In genomic region chr7:44429534-44430488, GRCm38 (mm10) we compare ENCODE assay signal across 9 mouse cellular contexts. TPM values are rescaled to one million over a fixed set of nuclear protein-coding genes. Genes with fewer than 3 reads are reported as not detected.
DNase-seq lines count a peak whose midpoint lies in the region; ATAC-seq lines count a peak whose summit lies in the region.
"Had no signal": no experiment of that assay in that cellular context is flagged by ENCODE, and none has a peak within 500 bp of the region (broad histone marks: within the 10 kb centered on the region; RNA-seq: fewer than 3 reads in every experiment).

No protein-coding gene starts in this region.

- H3K9ac ChIP-seq in heart, embryonic 16.5 days (ENCODE audit: low read length), result no peak overlapping the region
- peak overlapping the region; percentile 92 for H3K9ac ChIP-seq in forebrain, embryonic 16.5 days (replicated peaks; ENCODE audit: low read depth, low read length)
- peak overlapping the region; percentile 78 for H3K9ac ChIP-seq in limb, embryonic 13.5 days
- H3K9ac ChIP-seq in stomach, embryonic 16.5 days (ENCODE audit: low read length), result no peak overlapping the region; the same call in 1 of the 2 replicates

- H3K4me2 ChIP-seq in heart, embryonic 16.5 days (ENCODE audit: low read depth, low read length), result peak overlapping the region; percentile 71; the same call in 1 of the 2 replicates
- H3K4me2 ChIP-seq in forebrain, embryonic 16.5 days (ENCODE audit: low read length), result peak overlapping the region; percentile 95
- H3K4me2 ChIP-seq in limb, embryonic 13.5 days (replicated peaks), result peak overlapping the region; percentile 81
- peak overlapping the region; percentile 68 for H3K4me2 ChIP-seq in stomach, embryonic 16.5 days (ENCODE audit: low read depth, low read length)

- peak overlapping the region; percentile 55 for H3K4me3 ChIP-seq in heart, embryonic 16.5 days (ENCODE audit: low read length)
- peak overlapping the region; percentile 85 for H3K4me3 ChIP-seq in forebrain, embryonic 16.5 days (replicated peaks; ENCODE audit: low read length)
- H3K4me3 ChIP-seq in limb, embryonic 13.5 days, result peak overlapping the region; percentile 64
- H3K4me3 ChIP-seq in stomach, embryonic 16.5 days (replicated peaks; ENCODE audit: low read length), result peak overlapping the region; percentile 52

- peaks cover 7% of the 10 kb centered on the region; the same call in 1 of the 2 replicates for H3K4me1 ChIP-seq in heart, embryonic 16.5 days (ENCODE audit: control insufficient read depth, insufficient read depth, low read length)
- peaks cover 50% of the 10 kb centered on the region for H3K4me1 ChIP-seq in forebrain, embryonic 16.5 days (replicated peaks; ENCODE audit: control insufficient read depth, insufficient read depth, low read length)
- peaks cover 25% of the 10 kb centered on the region for H3K4me1 ChIP-seq in limb, embryonic 13.5 days
- no peaks in the 10 kb centered on the region; the same call in 1 of the 2 replicates for H3K4me1 ChIP-seq in stomach, embryonic 16.5 days (ENCODE audit: control insufficient read depth, insufficient read depth, low read length)

- DNase-seq in heart, adult 18-20 months, result no peak
- DNase-seq in cerebellum, adult 11 months, result peak; percentile 47
- no peak for DNase-seq in spleen, adult 18-20 months
- no peak for DNase-seq in natural killer cell, adult 2 months (ENCODE audit: low spot score in 2 of 2)

- peaks cover 59% of the 10 kb centered on the region for H3K27me3 ChIP-seq in heart, embryonic 16.5 days (ENCODE audit: control insufficient read depth, insufficient read depth, low read length)
- H3K27me3 ChIP-seq in forebrain, embryonic 16.5 days (replicated peaks; ENCODE audit: control insufficient read depth, insufficient read depth, low read length), result no peaks in the 10 kb centered on the region
- H3K27me3 ChIP-seq in limb, embryonic 13.5 days, result peaks cover 85% of the 10 kb centered on the region
- peaks cover 38% of the 10 kb centered on the region for H3K27me3 ChIP-seq in stomach, embryonic 16.5 days (ENCODE audit: control insufficient read depth, insufficient read depth, low read length)

- H3K9me3 ChIP-seq in heart, embryonic 16.5 days (replicated peaks; ENCODE audit: control insufficient read depth, low read length), result no peaks in the 10 kb centered on the region
- H3K9me3 ChIP-seq in forebrain, embryonic 16.5 days (ENCODE audit: control insufficient read depth, low read length), result no peaks in the 10 kb centered on the region
- H3K9me3 ChIP-seq in limb, embryonic 13.5 days, result no peaks in the 10 kb centered on the region
- no peaks in the 10 kb centered on the region for H3K9me3 ChIP-seq in stomach, embryonic 16.5 days (replicated peaks; ENCODE audit: control insufficient read depth, low read length)

- no peak for ATAC-seq in heart, embryonic 16.5 days (replicated peaks; ENCODE audit: extremely low read depth, insufficient read depth, low FRiP score)
- ATAC-seq in forebrain, embryonic 16.5 days, result peak; percentile 26
- no peak for ATAC-seq in limb, embryonic 13.5 days (ENCODE audit: low FRiP score, low read depth)
- no peak for ATAC-seq in stomach, embryonic 16.5 days (ENCODE audit: insufficient read depth, low FRiP score)

- WGBS in heart, embryonic 16.5 days, result 4% methylated on average over 30 of the region's 32 CpGs
- under 1% methylated on average over 31 of the region's 32 CpGs for WGBS in forebrain, embryonic 16.5 days
- WGBS in limb, embryonic 13.5 days, result 3% methylated on average over 32 of the region's 32 CpGs
- 2% methylated on average over 31 of the region's 32 CpGs for WGBS in stomach, embryonic 16.5 days

- no peak overlapping the region for H3K27ac ChIP-seq in heart, embryonic 16.5 days (ENCODE audit: low read length)
- peak overlapping the region; percentile 99 for H3K27ac ChIP-seq in forebrain, embryonic 16.5 days (ENCODE audit: low read length)
- no peak overlapping the region for H3K27ac ChIP-seq in limb, embryonic 13.5 days
- H3K27ac ChIP-seq in stomach, embryonic 16.5 days (ENCODE audit: low read length), result no peak overlapping the region

- H3K36me3 ChIP-seq in heart, embryonic 16.5 days (ENCODE audit: control insufficient read depth, insufficient read depth), result no peaks in the 10 kb centered on the region
- no peaks in the 10 kb centered on the region for H3K36me3 ChIP-seq in forebrain, embryonic 16.5 days (ENCODE audit: control insufficient read depth, insufficient read depth)
- H3K36me3 ChIP-seq in limb, embryonic 13.5 days, result no peaks in the 10 kb centered on the region
- no peaks in the 10 kb centered on the region for H3K36me3 ChIP-seq in stomach, embryonic 16.5 days (ENCODE audit: control insufficient read depth, insufficient read depth, low read length)

RNA-seq across cellular contexts. Expression of gene Lrrc4b, which starts 1.0 kb away (rescaled TPM):
- polyA plus RNA-seq in heart, embryonic 16.5 days (2015; fragmentation: Nextera tagmentation; extraction: Ambion mirVana), result 1.2 and 1.3 TPM in 2 replicates
- 10 to 100 TPM; 31.2 to 66.0 TPM for total RNA-seq in heart, adult 18-20 months (2021)
- polyA plus RNA-seq in forebrain, embryonic 16.5 days (2015; fragmentation: Nextera tagmentation; extraction: Ambion mirVana), result 10.6 and 12.6 TPM in 2 replicates
- polyA plus RNA-seq in limb, embryonic 13.5 days (2015; fragmentation: Nextera tagmentation; extraction: Ambion mirVana), result 1.00 and 1.2 TPM in 2 replicates
- 0.31 and 0.52 TPM in 2 replicates for polyA plus RNA-seq in stomach, embryonic 16.5 days (2015; fragmentation: Nextera tagmentation; extraction: Ambion mirVana)

RNA-seq across cellular contexts. Expression of gene Aspdh, which starts 35.4 kb away (rescaled TPM):
- 0.62 and 1.2 TPM in 2 replicates for polyA plus RNA-seq in heart, embryonic 16.5 days (2015; fragmentation: Nextera tagmentation; extraction: Ambion mirVana)
- 1 to 10 TPM in 1 of 2 experiments, under 1 TPM in 1; 0.41 to 1.4 TPM for total RNA-seq in heart, adult 18-20 months (2021)
- 2.6 and 3.7 TPM in 2 replicates for polyA plus RNA-seq in forebrain, embryonic 16.5 days (2015; fragmentation: Nextera tagmentation; extraction: Ambion mirVana)
- polyA plus RNA-seq in limb, embryonic 13.5 days (2015; fragmentation: Nextera tagmentation; extraction: Ambion mirVana), result 0.36 TPM in 1 of 2 replicates, not detected in the other
- 0.72 and 0.87 TPM in 2 replicates for polyA plus RNA-seq in stomach, embryonic 16.5 days (2015; fragmentation: Nextera tagmentation; extraction: Ambion mirVana)
- total RNA-seq: CH12.LX had no signal

RNA-seq across cellular contexts. Expression of gene Josd2, which starts 38.0 kb away (rescaled TPM):
- 157 and 169 TPM in 2 replicates for polyA plus RNA-seq in heart, embryonic 16.5 days (2015; fragmentation: Nextera tagmentation; extraction: Ambion mirVana)
- 100 to 1,000 TPM in 1 of 2 experiments, 10 to 100 TPM in 1; 98.6 to 108 TPM for total RNA-seq in heart, adult 18-20 months (2021)
- polyA plus RNA-seq in forebrain, embryonic 16.5 days (2015; fragmentation: Nextera tagmentation; extraction: Ambion mirVana), result 51.4 and 61.8 TPM in 2 replicates
- 87.7 and 91.3 TPM in 2 replicates for polyA plus RNA-seq in limb, embryonic 13.5 days (2015; fragmentation: Nextera tagmentation; extraction: Ambion mirVana)
- polyA plus RNA-seq in stomach, embryonic 16.5 days (2015; fragmentation: Nextera tagmentation; extraction: Ambion mirVana), result 88.0 and 102 TPM in 2 replicates

RNA-seq across cellular contexts. Expression of gene 1700008O03Rik, which starts 44.2 kb away (rescaled TPM):
- 0.32 and 0.41 TPM in 2 replicates for polyA plus RNA-seq in heart, embryonic 16.5 days (2015; fragmentation: Nextera tagmentation; extraction: Ambion mirVana)
- total RNA-seq in heart, adult 18-20 months (2021), result under 1 TPM; 0.30 to 0.31 TPM
- 0.86 and 2.3 TPM in 2 replicates for polyA plus RNA-seq in forebrain, embryonic 16.5 days (2015; fragmentation: Nextera tagmentation; extraction: Ambion mirVana)
- 1.1 TPM in 2 replicates for polyA plus RNA-seq in limb, embryonic 13.5 days (2015; fragmentation: Nextera tagmentation; extraction: Ambion mirVana)
- 0.84 and 1.2 TPM in 2 replicates for polyA plus RNA-seq in stomach, embryonic 16.5 days (2015; fragmentation: Nextera tagmentation; extraction: Ambion mirVana)

RNA-seq across cellular contexts. Expression of gene Syt3, which starts 45.9 kb away (rescaled TPM):
- polyA plus RNA-seq in heart, embryonic 16.5 days (2015; fragmentation: Nextera tagmentation; extraction: Ambion mirVana), result 0.62 and 0.70 TPM in 2 replicates
- 1 to 10 TPM; 2.3 to 2.9 TPM for total RNA-seq in heart, adult 18-20 months (2021)
- 27.2 and 37.2 TPM in 2 replicates for polyA plus RNA-seq in forebrain, embryonic 16.5 days (2015; fragmentation: Nextera tagmentation; extraction: Ambion mirVana)
- polyA plus RNA-seq in limb, embryonic 13.5 days (2015; fragmentation: Nextera tagmentation; extraction: Ambion mirVana), result 3.5 and 4.0 TPM in 2 replicates
- polyA plus RNA-seq in stomach, embryonic 16.5 days (2015; fragmentation: Nextera tagmentation; extraction: Ambion mirVana), result 1.3 and 1.5 TPM in 2 replicates

Comparison
In these comparisons a context has a peak if more than half of its experiments do, and no peak if none do; other contexts are left out.
1. H3K9ac ChIP-seq: peak in forebrain, embryonic 16.5 days (single experiment) and limb, embryonic 13.5 days (single experiment); none in heart, embryonic 16.5 days (single experiment) and stomach, embryonic 16.5 days (single experiment).
2. Peak in every context shown above with its lines, with median percentiles within 50 percentile points of each other: H3K4me2 ChIP-seq and H3K4me3 ChIP-seq.